Mouse (Mus musculus) hindbrain, embryonic 16.5 days (tissue): Measurements from ENCODE around the gene Sycp2l. TPM values are rescaled to one million over a fixed set of nuclear protein-coding genes. Genes with fewer than 3 reads are reported as not detected.

Source experiments
- ATAC-seq: fragments of 200-750 bp; cut with Nextera tagmentation; 2 replicates; pipeline ENCODE4 v1.8.0; 2017; ENCODE audit warnings: moderate TSS enrichment, moderate library complexity
- H3K27ac ChIP-seq: fragments of 300-500 bp; sonication (generic); 2 replicates; pipeline ENCODE4 v1.5.1; 2014; ENCODE audit warnings: low read depth, mild to moderate bottlenecking, control low read depth, low read length, moderate library complexity
- H3K27me3 ChIP-seq: fragments of 300-500 bp; sonication (generic); replicated peaks from 2 replicates; pipeline ENCODE4 v1.6.1; 2014; ENCODE audit warnings: low read length; ENCODE audit not compliant: control insufficient read depth, insufficient read depth
- H3K36me3 ChIP-seq: fragments of 300-500 bp; sonication (generic); 2 replicates; pipeline ENCODE4 v1.6.1; 2014; ENCODE audit warnings: mild to moderate bottlenecking, low read length, moderate library complexity, mixed read lengths; ENCODE audit not compliant: control insufficient read depth, insufficient read depth
- H3K4me1 ChIP-seq: fragments of 300-500 bp; sonication (generic); 2 replicates; pipeline ENCODE4 v1.6.1; 2014; ENCODE audit warnings: low read depth, low read length; ENCODE audit not compliant: control insufficient read depth, insufficient read depth
- H3K4me2 ChIP-seq: fragments of 300-500 bp; sonication (generic); 2 replicates; pipeline ENCODE4 v1.6.1; 2014; ENCODE audit warnings: mild to moderate bottlenecking, low read length, control low read depth, moderate library complexity
- H3K4me3 ChIP-seq: fragments of 300-500 bp; sonication (generic); 2 replicates; pipeline ENCODE4 v1.5.1; 2014; ENCODE audit warnings: mild to moderate bottlenecking, low read length, control low read depth, moderate library complexity
- H3K9ac ChIP-seq: fragments of 300-500 bp; sonication (generic); 2 replicates; pipeline ENCODE4 v1.6.1; 2014; ENCODE audit warnings: low read depth, mild to moderate bottlenecking, control low read depth, low read length, moderate library complexity
- H3K9me3 ChIP-seq: fragments of 300-500 bp; sonication (generic); 2 replicates; pipeline ENCODE4 v1.6.1; 2014; ENCODE audit warnings: mild to moderate bottlenecking, low read length, moderate library complexity; ENCODE audit not compliant: control insufficient read depth
- WGBS: fragments of 180-500 bp; shearing (Covaris S2); extraction: QIAGEN DNeasy Blood & Tissue Kit; methylation state at CpG from one replicate; pipeline ENCODE4 v1.1.7; 2014; 5-methylcytosine and 5-hydroxymethylcytosine counted together
- polyA plus RNA-seq: library from polyadenylated mRNA; unstranded; fragments of >200 nt; fragmentation: Nextera tagmentation; extraction: Ambion mirVana; gene quantifications from 2 replicates; pipeline ENCODE4 v1.2.1, GENCODE M21; 2015

Gene Sycp2l
- polyA plus RNA-seq, 1 experiment from 2014 or later, result 0.09 TPM

DNA sequence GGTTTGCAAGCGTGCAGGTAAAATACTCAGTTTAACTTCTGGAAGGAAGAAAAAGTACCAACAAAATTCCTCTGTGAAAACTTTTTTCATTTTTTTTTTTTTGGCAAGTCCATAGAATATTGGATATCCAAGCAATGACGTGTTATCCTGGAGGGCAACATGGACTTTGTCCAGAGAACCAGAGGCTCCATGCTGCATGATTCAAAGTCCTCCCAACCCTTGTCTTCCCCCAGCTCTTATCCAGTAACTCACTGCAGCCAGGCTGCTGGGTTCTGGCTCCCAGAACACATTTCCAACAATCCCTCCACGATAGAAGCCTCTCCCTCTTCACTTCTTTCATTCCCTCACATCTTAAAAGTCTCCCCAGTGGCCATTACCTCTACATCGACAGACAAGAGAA lies 97.2 kb downstream of the Sycp2l start:
- no peaks in the 10 kb centered on the region for H3K36me3 ChIP-seq
- no peak overlapping the region for H3K27ac ChIP-seq
- H3K9ac ChIP-seq, result no peak overlapping the region
- no peaks in the 10 kb centered on the region for H3K9me3 ChIP-seq
- no peaks in the 10 kb centered on the region for H3K27me3 ChIP-seq
- H3K4me2 ChIP-seq, result no peak overlapping the region
- ATAC-seq, result no peak
- no peak overlapping the region for H3K4me3 ChIP-seq
- 81% methylated on average over 4 of the region's 4 CpGs for WGBS
- no peaks in the 10 kb centered on the region for H3K4me1 ChIP-seq

DNA sequence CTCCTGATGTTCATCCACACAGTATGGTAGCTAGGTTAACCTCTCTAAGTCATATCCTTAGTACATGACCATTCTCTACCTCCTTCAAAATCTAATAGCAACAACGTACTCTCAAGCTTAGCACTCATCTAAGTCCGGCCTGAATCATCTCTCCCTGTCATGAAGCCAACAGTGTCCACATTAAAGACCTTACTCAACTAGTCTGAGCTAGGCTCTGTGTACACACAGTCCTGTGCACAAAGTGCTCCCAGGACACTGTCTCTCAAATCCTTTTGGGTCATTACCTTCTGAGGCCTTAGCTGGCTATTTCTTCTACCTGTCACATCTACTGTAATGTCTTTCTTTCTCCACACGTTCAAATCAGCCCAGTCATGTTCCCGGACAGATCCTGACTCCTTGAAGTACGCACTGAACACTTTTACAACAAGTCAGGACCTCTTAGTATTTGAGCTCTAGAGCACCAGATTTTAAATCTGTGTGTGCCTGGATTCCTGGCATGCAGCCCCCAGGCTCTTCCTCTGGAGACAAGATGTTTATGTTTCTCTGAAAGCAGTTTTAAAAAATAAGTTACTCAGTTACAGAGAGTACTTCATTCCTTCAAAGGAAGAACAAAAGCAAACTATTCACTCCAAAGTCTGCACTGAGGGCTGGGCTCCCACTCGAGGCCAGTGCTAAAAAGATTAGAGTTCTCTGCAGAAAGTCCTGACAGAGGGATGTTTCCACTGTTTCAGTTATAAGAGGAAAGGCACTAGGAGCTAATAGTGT lies 98.6 kb downstream of the Sycp2l start:
- H3K36me3 ChIP-seq, result no peaks in the 10 kb centered on the region
- WGBS, result 74% methylated on average over 6 of the region's 6 CpGs
- no peak overlapping the region for H3K4me2 ChIP-seq
- no peak overlapping the region for H3K4me3 ChIP-seq
- no peak overlapping the region for H3K27ac ChIP-seq
- H3K9me3 ChIP-seq, result no peaks in the 10 kb centered on the region
- H3K9ac ChIP-seq, result no peak overlapping the region
- no peaks in the 10 kb centered on the region for H3K4me1 ChIP-seq
- no peaks in the 10 kb centered on the region for H3K27me3 ChIP-seq
- no peak for ATAC-seq

DNA sequence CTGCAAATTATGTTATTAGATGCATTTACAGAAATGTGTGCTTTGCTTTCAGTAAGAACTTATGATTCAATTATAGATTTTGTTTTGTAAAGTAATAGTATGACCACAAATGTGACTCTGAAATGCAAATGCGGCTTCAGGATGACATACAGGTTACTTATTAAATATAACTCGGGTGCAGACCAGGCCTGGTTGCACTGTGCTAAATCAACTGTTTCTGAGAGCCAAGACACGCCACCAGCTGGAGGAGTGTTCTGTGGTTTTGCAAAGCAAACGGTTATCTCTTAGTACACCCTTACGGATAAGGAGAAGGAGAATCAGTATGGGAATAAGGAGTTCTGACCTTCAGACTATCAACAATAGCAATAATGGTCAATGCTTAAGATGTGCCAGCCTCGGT lies 101.6 kb downstream of the Sycp2l start:
- no peak overlapping the region for H3K27ac ChIP-seq
- no peaks in the 10 kb centered on the region for H3K36me3 ChIP-seq
- H3K9me3 ChIP-seq, result peaks cover 2% of the 10 kb centered on the region
- peaks cover 7% of the 10 kb centered on the region for H3K4me1 ChIP-seq
- H3K9ac ChIP-seq, result no peak overlapping the region
- no peak for ATAC-seq
- H3K4me3 ChIP-seq, result no peak overlapping the region
- no peak overlapping the region for H3K4me2 ChIP-seq
- WGBS, result 89% methylated on average over 6 of the region's 6 CpGs
- no peaks in the 10 kb centered on the region for H3K27me3 ChIP-seq

DNA sequence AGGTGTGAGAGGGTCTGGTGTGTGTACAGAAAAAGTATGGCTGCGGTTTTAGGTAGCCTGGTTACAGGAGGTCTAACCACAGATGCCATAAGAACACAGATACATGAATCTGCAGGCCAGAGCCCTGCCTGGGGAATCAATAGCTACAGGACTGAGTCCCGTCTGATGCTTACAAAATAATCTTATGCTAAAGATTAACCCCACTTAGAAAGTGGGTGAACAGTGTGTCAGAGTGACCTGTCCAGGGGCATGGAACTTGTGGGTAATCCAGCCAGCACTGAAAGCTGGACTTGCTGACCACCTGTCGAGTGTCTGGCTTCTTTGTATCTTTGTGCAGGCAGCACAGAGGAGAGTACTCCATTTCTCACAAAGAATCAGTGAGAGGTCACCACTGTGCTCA lies 102.1 kb downstream of the Sycp2l start:
- WGBS, result 78% methylated on average over 3 of the region's 3 CpGs
- H3K27me3 ChIP-seq, result no peaks in the 10 kb centered on the region

DNA sequence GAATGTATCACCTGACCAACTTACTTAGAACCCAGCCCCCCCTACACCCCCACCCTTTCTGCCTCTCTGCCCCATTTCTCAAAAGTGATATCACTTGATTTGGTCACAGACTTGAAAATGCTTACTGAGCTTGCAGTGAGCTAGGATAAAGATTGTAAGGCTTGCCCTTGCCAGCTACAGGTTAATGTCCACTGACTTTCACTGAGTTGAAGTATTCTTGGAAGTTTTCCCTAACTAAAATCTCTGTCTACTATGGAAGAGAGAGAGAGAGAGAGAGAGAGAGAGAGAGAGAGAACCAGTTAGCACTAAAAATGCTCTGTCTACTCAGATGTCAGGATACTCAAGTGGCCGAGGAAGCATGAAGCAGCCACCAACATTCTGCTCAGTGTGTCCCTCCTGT lies 104.9 kb downstream of the Sycp2l start:
- no peaks in the 10 kb centered on the region for H3K36me3 ChIP-seq
- H3K4me3 ChIP-seq, result peak overlapping the region; percentile 81
- peaks cover 5% of the 10 kb centered on the region for H3K9me3 ChIP-seq
- peak overlapping the region; percentile 62 for H3K4me2 ChIP-seq
- H3K4me1 ChIP-seq, result peaks cover 7% of the 10 kb centered on the region
- WGBS, result 33% methylated on average over 1 of the region's 1 CpGs
- no peaks in the 10 kb centered on the region for H3K27me3 ChIP-seq
- H3K27ac ChIP-seq, result no peak overlapping the region
- no peak for ATAC-seq
- H3K9ac ChIP-seq, result no peak overlapping the region

More for the DNA sequence above, 102.1 kb downstream of the Sycp2l start:
- Histone ChIP-seq H3K4me1 (peaks cover 7% of the 10 kb centered on the region), H3K27ac (no peak overlapping the region), H3K4me3 (no peak overlapping the region), H3K9me3 (peaks cover 5% of the 10 kb centered on the region), H3K4me2 (no peak overlapping the region), H3K36me3 (no peaks in the 10 kb centered on the region), H3K9ac (no peak overlapping the region)
- no peak for ATAC-seq

DNA sequence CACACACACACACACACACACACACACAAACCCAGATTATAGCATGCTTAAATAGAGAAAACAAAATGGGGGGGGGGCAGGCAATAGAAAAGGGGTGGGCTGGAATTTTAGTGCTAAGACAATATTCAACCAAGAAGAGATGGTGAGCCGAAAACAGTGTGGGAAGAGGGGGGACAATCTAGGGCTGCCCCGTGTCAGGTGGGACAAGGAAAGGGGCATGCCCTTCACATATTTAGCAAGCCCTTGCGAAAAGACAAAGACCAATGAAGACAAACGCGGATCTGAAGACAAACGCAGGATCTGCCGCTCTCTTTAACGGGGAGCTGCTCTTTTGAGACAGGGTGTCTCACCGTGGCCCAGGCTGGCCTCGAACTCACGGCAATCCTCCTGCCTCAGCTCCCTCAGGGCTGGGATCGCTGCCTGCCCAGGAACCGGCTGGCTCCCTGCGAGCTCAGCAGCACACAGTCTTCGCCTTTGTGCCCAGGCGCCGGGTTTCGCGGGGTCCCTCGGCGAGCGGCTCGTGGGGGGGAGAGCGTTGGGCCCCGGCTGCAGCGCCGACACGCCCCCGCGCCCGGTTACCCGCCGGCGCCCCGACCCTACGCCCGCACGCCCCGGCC lies 105.7 kb downstream of the Sycp2l start:
- ATAC-seq, result peak; percentile 88
- no peaks in the 10 kb centered on the region for H3K36me3 ChIP-seq
- WGBS, result under 1% methylated on average over 24 of the region's 39 CpGs

DNA sequence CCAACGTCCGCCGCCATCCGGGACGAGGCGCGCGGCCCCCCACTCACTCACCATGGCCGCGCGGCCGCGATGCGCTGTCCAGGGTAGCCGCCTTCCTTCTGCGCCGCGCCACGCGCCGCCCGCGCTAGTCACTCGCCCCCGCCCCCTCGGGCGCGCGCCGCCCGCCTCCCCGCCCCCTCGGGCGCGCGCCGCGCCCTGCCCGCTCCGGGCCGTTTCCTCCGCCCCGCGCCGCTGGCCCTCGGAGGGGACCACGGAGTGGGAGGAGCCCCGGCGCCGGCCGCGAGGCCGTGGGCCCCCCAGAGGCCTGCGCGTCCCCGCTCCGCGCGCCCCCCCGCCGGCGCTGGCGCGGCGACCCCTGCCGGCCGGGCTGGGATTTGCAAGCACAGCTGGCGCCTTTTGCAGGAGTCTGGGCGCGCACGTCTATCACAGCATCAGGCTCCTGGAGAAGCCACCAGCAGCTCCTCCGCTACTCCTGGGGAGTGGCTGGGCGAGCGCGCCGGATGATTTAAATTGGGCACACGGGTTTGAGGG lies 106.3 kb downstream of the Sycp2l start, which contains the start of gene Elovl2:
Gene Elovl2 (minus strand): TSS at position 102 of the 531 bp plus-strand sequence.
- Histone ChIP-seq H3K4me2 (peak within 1 kb of the TSS; percentile 62), H3K4me1 (peaks cover 7% of the 10 kb centered on the region), H3K36me3 (no peaks in the 10 kb centered on the region), H3K27me3 (no peaks in the 10 kb centered on the region), H3K9me3 (peaks cover 5% of the 10 kb centered on the region), H3K27ac (peak within 1 kb of the TSS; percentile 82), H3K4me3 (peak within 1 kb of the TSS; percentile 81), H3K9ac (peak within 1 kb of the TSS; percentile 89)
- WGBS, result 6% methylated on average over 18 of the region's 77 CpGs
- ATAC-seq, result peak; percentile 96

More for the DNA sequence above, 105.7 kb downstream of the Sycp2l start:
- H3K4me2 ChIP-seq, result peak overlapping the region; percentile 62
- H3K27ac ChIP-seq, result peak overlapping the region; percentile 82
- peak overlapping the region; percentile 81 for H3K4me3 ChIP-seq
- no peaks in the 10 kb centered on the region for H3K27me3 ChIP-seq
- H3K4me1 ChIP-seq, result peaks cover 7% of the 10 kb centered on the region
- H3K9me3 ChIP-seq, result peaks cover 5% of the 10 kb centered on the region
- peak overlapping the region; percentile 89 for H3K9ac ChIP-seq
